Mouse (Mus musculus): ENCODE data around the gene Mycl.
A peak's percentile ranks its signal among the peaks of the same experiment; 100 is the strongest.

The Mycl gene

DNA sequence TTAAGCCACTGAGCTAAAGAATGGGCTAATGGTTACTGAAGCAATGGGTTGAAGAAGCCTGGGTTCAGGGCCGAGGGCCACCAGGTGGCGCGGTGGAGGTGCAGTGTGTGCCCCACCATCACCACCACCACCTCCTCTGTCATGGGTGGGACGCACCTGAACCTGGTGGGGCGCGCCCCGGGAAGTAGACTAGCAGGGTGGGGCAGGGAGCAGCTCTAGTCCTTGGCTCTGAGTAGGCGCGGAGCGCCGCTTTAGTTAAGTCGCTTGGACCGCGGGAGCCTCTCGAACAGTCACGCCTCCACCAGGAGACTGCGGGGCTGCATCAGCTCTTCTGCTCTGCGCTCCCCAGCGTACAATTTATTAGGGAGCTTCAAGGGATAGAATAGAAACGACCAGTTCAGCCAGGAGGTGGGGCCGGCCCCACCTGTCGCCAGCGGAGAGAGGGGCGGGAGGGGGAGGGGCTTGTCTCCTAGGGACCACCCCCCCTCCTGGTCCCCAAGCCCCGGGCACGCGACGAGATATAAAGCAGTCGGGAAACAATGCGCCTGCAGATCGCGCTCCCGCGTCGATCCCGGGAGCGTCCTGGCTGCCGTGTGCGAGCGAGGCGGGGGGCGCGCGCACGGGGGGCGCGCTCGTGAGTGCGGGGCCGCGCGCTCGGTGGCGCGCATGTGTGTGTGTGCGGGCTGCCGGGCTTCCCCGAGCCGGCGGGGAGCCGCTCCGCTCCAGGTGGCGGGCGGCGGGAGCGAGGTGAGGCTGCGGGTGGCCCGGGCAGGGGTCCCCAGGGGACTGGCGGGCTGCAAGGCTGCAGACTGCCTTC, at the start of gene Mycl:
Gene Mycl (plus strand): TSS at position 249 of the 817 bp plus-strand sequence.
- peak; percentile 55 to 81 for DNase-seq (ENCODE audit: low spot score in 2 of 2)

DNA sequence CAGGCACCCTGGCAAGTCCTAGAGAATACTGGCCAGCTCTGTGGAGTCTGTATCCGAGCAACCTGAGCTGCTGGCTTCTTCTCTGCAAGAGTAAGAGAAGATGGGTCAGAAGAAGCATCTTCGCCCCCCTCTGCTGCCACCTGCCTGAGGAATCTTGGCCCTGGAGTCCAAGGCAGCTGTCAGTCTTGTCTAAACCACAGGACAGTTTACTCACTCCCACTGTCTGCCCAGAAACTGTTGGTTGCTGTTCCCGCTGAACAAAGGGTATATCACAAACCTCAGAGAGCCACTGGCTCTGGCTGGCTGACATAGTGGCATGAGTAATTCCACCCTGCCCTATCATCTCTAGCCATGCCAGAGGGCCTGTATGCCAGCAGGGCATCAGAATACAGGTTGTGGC, 48.2 kb upstream of the Mycl start:
- no peak for DNase-seq (ENCODE audit: low spot score in 2 of 2)

- DNase-seq (ENCODE audit: low spot score in 2 of 2), result no peak
Measured at GRCm38 (mm10) chr4:122949096-122949495, 46.4 kb upstream of the Mycl start.

DNA sequence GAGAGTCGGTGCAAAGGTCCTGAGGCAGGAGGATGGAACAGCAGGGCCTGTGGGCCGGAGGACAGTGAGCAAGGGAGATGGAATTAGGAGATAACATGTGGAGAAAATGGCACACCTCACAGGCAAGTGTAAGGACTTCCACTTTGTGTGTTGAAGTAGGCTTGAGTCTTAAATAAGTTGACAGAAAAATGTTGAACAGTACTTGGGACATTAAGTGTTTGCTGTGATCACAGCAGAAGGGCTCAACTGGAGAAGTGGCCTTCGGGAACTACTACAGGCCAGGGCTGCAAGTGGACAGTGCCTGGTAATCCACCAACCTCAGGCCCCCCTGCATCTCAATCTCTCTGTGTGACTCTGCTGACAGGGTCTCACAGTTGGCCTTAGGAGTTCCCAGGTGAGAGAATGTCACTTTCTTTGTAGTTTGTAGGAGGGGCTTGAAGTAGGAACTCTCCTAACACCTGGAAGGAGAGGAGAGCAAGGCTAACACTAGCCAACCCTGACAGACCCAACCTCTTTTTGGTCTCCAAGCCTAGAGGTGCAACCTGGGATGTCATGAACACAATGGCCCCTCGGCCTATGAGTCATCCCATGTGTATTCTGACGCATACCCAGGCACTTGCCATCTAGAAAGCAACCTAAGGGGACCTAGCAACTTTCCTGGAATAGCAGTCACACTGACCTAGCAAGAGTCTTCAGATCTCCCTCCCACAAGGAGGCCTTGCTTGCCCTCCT, 40.6 kb upstream of the Mycl start:
- DNase-seq (ENCODE audit: low spot score in 2 of 2), result no peak

DNA sequence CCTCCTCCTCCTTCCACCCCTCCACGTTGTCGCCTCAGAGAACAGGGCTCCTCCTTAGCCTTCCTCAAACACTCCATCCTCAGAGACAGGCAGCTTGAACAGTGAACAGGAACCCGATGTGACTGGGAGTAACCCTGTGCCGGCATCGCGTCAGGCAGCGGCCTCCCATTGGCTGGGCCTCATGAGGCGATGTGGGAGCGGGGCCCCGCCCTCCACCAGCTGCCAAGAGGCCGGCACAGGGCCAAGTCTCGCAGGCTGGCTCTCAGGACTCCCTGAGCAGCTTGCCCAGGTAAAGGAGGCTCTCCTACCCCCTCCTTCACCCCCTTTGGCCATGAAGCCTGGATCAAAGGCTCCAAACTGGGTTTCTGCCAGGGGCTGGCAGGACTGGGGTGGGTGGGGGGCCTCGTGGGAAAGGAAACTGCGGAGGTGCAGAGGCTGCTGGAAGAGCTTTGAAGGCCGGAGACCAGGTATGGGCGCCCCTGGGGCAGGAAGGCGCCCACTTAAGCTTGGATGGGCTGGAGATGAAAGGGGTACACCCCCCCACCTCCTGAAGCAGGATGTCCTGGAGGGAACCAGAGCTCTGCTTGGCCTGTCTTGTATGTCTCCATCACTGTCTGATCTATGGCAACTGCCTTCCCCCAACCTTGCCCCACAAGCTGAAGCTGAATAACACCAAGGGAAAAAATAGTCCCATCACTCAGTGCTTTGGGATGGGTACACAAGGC, 39.9 kb upstream of the Mycl start:
- DNase-seq (ENCODE audit: low spot score in 2 of 2), result peak; percentile 46 to 70

- DNase-seq (ENCODE audit: low spot score in 2 of 2), result no peak
Measured at GRCm38 (mm10) chr4:122956301-122956700, 39.2 kb upstream of the Mycl start.

GRCm38 (mm10) chr4:122958491-122959031, 36.9 kb upstream of the Mycl start:
- DNase-seq (ENCODE audit: low spot score in 2 of 2), result no peak

DNA sequence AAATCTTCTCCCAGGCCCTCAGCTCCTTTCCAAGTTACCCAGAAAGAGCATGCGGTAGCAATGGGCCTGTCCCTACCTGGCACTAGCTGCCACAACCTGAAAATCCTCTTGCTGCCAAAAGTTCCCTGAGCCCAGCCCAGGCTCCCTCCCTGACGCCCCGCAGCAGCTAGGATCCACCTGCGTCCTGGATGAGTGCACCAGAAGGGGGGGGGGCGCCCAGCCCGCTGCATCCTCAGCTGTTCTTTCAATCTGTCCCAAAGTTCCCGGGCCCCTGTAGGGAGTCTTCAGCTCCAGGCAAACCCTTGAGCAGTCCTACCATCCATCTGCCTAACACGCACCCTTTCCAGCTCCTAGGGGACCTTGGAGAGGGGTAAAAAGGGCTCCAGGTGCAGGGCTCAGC, 35.6 kb upstream of the Mycl start:
- DNase-seq (ENCODE audit: low spot score in 2 of 2), result no peak

DNA sequence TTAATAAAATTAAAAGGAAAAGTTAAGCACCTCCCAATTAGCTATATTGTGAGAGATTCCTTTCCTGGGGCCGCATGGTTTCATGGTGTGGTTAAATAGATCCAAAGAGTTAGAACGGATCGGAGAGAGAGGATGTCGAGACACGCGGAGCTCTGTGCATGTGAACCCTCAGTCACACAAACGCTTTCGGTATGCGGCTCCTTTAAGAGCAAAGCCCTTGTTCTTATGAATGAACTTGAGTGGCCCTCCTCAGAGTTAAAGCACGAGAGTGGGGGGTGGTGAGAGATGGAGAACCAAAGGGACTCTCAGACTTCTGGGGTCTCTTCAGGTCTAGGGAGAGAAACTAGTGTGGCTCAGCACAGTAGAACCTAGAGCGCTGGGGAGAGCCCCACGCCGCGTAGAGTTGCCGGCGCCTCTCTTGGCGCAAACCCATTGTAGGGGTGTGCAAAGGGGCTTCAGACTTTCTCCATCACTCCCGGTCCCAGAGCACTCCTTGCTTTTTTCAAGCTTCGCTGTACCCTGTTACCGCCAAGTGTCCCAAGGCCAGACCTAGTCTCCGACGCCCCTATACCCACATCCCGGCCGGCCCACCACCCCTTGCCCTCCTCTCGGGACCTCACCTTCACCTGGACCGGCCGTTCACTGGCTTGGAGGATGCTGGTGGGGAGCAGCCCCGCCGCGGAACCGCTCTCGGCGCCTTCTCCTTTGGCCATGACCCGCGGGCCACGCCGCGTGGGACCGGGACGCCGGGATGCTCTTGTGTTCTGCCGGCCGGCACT, 34.9 kb upstream of the Mycl start:
- DNase-seq (ENCODE audit: low spot score in 2 of 2), result no peak

GRCm38 (mm10) chr4:122961100-122961567, 34.3 kb upstream of the Mycl start, which contains the start of gene Mfsd2a:
Mfsd2a (minus strand) TSS chr4:122961188.
- peak; percentile 15 to 29 for DNase-seq (ENCODE audit: low spot score in 2 of 2)

- DNase-seq (ENCODE audit: low spot score in 2 of 2), result no peak
Measured at GRCm38 (mm10) chr4:122961589-122961988, 33.9 kb upstream of the Mycl start.

DNA sequence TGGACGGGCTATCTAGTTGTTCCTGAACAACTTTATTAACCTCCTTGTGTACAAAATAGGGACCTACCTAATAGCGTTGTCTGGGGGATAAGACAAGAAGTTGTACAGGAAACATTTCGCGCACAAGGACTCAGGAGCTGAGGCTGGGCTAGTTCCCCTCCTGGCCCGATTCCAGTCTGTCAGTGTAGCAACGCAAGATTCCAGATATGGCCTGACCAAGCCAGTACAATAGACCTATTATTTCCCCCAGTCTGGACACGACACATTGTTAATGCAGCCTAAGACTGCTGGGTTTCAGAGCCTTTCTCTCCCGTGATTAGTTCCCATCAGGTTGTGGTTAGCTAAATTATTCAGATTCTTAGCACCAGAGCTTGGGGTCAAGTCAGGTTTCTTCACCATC, 32.7 kb upstream of the Mycl start:
- DNase-seq (ENCODE audit: low spot score in 2 of 2), result no peak

- DNase-seq (ENCODE audit: low spot score in 2 of 2), result no peak
Measured at GRCm38 (mm10) chr4:122968106-122968505, 27.3 kb upstream of the Mycl start.

DNA sequence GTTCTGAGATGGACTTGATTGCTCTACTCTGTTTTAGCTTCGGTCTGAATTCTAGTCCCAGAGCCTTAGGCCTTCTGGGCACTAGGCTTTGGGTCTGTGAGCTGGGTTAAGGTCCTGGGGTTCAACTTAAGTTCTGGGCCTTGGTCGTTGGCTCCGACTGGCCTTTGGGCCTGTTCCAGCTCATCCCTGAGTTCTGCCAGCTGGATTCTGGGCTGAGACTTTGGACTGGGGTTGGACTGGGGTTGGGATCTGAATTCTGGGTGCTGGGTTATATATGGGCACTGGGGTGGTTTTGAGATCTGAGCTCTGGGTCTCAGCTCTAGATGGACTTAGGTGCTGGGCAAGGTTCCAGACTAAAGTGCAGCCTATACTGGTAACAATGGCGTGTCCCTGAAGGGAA, 24.3 kb upstream of the Mycl start:
- DNase-seq (ENCODE audit: low spot score in 2 of 2), result no peak

DNA sequence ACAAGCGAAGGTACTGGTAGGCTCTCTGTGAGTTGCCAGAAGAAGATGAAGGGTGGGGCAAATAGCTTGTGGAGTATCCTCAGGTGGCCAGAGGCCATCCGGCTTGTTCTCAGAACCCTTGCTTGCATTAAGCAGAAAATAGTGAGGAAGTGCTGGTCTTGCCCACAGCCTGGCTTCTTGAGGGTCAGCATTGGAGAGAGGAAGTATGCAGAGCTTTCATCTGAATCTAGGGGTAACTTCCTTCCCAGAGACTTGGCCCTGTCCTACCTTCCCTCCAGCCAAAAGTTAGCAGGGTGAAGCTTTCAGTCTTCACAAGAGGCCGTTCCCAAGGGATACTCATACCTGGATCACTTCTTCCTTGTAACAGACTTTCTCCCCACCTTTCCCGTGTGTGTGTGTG, 23.8 kb upstream of the Mycl start:
- no peak for DNase-seq (ENCODE audit: low spot score in 2 of 2)

DNA sequence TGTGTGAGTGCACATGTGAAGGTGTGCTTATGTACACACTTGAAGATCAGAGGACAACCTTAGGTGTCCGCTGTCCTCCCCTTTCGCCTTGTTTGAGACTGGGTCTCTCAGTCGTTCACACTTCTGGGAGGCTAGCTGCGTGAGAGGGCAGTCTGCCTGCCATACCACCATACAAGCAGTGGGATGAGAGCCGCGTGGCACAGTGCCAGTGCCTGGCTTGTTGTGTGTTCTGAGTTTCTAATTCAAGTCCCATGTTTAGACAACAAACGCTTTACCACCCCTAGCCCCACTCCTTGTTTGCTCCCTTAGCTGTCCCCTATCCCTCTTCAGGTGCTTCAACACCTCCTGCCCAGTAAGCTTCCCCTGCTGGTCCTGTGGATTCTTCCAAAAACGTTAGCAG, 23.4 kb upstream of the Mycl start:
- DNase-seq (ENCODE audit: low spot score in 2 of 2), result no peak

DNA sequence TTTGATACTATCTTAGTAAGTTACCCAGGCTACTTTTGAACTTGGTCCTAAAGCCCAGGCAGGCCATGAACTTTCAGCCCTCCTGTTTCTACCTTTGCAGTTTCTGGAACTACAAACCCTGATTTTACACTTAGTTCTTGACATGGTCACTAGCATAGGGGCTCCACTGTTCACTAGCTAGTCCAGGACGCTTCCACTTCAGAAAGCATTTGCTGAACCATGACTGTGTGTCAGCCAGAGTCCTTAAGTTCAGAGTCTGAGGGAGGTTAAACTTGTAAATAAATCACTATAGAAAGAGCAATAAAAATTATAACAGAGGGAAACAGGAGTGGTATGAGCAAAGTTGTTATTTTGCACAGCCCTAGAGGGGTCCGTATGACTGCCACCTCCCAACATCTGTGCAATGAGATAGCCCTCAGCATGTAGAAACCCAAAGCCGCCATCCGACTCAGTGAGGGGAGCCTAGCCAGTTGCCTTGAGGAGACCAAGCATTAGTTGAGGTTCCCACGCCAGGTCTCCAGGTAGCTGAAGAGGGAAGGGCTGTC, 20.4 kb upstream of the Mycl start:
- no peak for DNase-seq (ENCODE audit: low spot score in 2 of 2)

DNA sequence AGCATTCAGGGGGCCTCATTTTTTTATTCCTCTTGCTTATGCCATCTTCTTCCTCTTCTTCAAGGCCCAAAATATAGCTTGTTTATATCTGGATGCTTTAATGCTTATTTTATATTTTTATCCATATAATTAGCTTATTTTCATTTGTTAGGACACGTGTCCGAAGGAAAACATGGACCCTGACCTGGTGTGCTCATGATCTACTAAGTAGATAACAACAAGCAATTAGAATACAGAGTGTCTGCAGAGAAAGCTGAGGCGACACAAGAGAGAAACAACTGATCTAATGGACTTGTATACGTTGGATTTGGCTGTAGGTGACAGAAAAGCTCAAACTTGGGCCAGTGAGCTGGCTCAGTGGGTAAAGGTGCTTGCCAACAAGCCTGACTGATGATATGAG, 18.6 kb upstream of the Mycl start:
- DNase-seq (ENCODE audit: low spot score in 2 of 2), result no peak

DNA sequence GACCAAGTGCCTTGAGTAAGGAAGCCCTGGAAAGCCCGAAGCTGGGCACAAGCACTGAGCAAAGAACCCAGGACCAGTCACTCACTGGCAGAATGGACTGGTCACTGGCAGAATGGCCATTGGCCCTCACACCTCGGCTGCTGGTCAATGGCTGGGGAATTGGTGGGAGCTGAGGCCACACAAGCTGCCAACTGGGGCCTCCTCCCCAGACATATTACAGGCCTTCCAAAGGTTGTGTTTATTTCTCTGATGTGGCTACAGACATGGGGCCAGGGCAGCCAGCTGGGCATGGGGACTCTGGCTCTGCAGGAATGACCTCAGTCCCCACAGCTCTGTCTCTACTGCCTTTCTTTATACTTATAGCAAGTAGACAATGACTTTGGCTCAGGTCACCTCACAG, 16.6 kb upstream of the Mycl start:
- no peak for DNase-seq (ENCODE audit: low spot score in 2 of 2)

DNA sequence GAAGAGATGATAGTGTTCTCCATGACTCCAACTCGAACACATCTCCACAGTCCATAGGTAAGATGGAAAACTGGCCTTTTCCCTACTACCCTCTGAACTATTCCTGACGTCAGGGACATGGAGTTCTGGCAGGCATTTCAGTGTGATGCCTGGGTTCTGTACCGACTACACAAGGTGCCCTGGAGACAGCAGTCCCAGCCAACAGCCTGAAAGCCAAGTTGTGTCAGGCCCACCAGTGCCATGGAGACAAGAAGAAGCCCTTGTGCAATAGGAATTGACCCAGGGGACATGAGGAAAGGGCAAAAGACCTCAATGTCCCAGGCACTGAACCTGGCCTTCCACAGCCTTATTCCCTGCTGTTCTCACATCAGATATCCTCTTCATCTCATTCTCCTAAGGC, 15.6 kb upstream of the Mycl start:
- no peak for DNase-seq (ENCODE audit: low spot score in 2 of 2)

DNA sequence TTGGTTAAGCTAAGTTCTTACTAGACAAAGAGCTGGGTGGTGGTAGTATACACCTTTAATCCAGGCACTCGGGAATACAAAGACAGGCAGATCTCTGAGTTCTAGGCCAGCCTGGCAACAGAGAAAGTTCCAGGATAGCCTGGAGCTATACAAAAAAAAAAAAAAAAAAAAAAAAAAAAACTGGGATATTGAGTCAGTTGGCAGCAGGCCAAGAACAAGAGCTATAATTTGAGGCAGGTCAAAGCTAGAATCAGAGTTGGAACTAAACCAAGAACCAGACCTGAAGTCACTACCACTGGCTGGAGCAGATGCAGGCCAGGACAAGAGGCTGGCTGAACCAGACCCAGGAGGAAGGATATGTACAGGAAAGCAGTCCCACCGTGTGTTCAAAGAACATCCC, 14.8 kb upstream of the Mycl start:
- DNase-seq (ENCODE audit: low spot score in 2 of 2), result no peak
